ENCODE assay signal across 16 mouse cellular contexts in genomic region chr13:43936504-43936903, GRCm38 (mm10).
DNase-seq lines count a peak whose midpoint lies in the region; ATAC-seq lines count a peak whose summit lies in the region.
"Had no signal": no experiment of that assay in that cellular context is flagged by ENCODE, and none has a peak within 500 bp of the region (broad histone marks: within the 10 kb centered on the region; RNA-seq: fewer than 3 reads in every experiment).

No protein-coding gene starts in this region.

- peaks cover 17% of the 10 kb centered on the region for H3K4me1 ChIP-seq in forebrain, embryonic 16.5 days (replicated peaks; ENCODE audit: control insufficient read depth, insufficient read depth, low read length)
- H3K4me1 ChIP-seq in midbrain, embryonic 13.5 days (replicated peaks) = peaks cover 30% of the 10 kb centered on the region

- WGBS in forebrain, embryonic 16.5 days = 4% methylated on average over 4 of the region's 4 CpGs
- WGBS in midbrain, embryonic 13.5 days = 6% methylated on average over 4 of the region's 4 CpGs

- no peaks in the 10 kb centered on the region for H3K36me3 ChIP-seq in forebrain, embryonic 16.5 days (ENCODE audit: control insufficient read depth, insufficient read depth)
- H3K36me3 ChIP-seq in midbrain, embryonic 13.5 days = no peaks in the 10 kb centered on the region

- H3K9me3 ChIP-seq in forebrain, embryonic 16.5 days (ENCODE audit: control insufficient read depth, low read length) = no peaks in the 10 kb centered on the region
- H3K9me3 ChIP-seq in midbrain, embryonic 13.5 days = no peaks in the 10 kb centered on the region

- no peaks in the 10 kb centered on the region for H3K27me3 ChIP-seq in forebrain, embryonic 16.5 days (replicated peaks; ENCODE audit: control insufficient read depth, insufficient read depth, low read length)
- 0 out of 2 replicates have a peak, but pooled peaks cover 7% of the 10 kb centered on the region for H3K27me3 ChIP-seq in midbrain, embryonic 13.5 days
- H3K27me3 ChIP-seq: Patski had no signal

- ATAC-seq in forebrain, embryonic 16.5 days = peak; percentile 28; the same call in 1 of the 2 replicates
- ATAC-seq in midbrain, embryonic 13.5 days = peak; percentile 72
- ATAC-seq: Patski had no signal

- no peak overlapping the region for H3K9ac ChIP-seq in forebrain, embryonic 16.5 days (replicated peaks; ENCODE audit: low read depth, low read length)
- no peak overlapping the region for H3K9ac ChIP-seq in midbrain, embryonic 13.5 days (replicated peaks)

- peak; percentile 51 for DNase-seq in embryo, embryonic 10.5 days (ENCODE audit: low spot score)
- no peak for DNase-seq in embryo, embryonic 10 days (ENCODE audit: low spot score)
- DNase-seq in WW6 (ENCODE audit: low read depth, low spot score) = peak; percentile 7
- no peak for DNase-seq in layer of hippocampus, postnatal 14 days (ENCODE audit: low spot score in 2 of 2)
- no peak for DNase-seq in left cerebral cortex, postnatal 36 days (ENCODE audit: low spot score in 2 of 2)
- DNase-seq in gastrocnemius, adult 8-10 months (ENCODE audit: low spot score in 2 of 2) = no peak
- DNase-seq: cerebellum, adult 11-12 months; heart, adult 18-20 months; kidney, adult 8-10 months; lung, adult 2 months; right cerebral cortex, postnatal 25 days; thymus, postnatal 36 days had no signal

- no peak overlapping the region for H3K27ac ChIP-seq in forebrain, embryonic 16.5 days (ENCODE audit: low read length)
- H3K27ac ChIP-seq in midbrain, embryonic 13.5 days = 0 out of 2 replicates have a peak overlapping the region, but pooled peaks have one; percentile 39

- no peak overlapping the region for H3K4me3 ChIP-seq in forebrain, embryonic 16.5 days (replicated peaks; ENCODE audit: low read length)
- H3K4me3 ChIP-seq in midbrain, embryonic 13.5 days (replicated peaks) = no peak overlapping the region
- H3K4me3 ChIP-seq: myocyte had no signal

- intact Hi-C loops in left cerebral cortex, postnatal 36 days (cut with DNase I) = no loop called here

- no peak overlapping the region for H3K4me2 ChIP-seq in forebrain, embryonic 16.5 days (ENCODE audit: low read length)
- H3K4me2 ChIP-seq in midbrain, embryonic 13.5 days (replicated peaks) = no peak overlapping the region

Comparison
In these comparisons a context has a peak if more than half of its experiments do, and no peak if none do; other contexts are left out.
1. DNase-seq: peak in embryo, embryonic 10.5 days (single experiment) and WW6 (single experiment); none in embryo, embryonic 10 days (single experiment), layer of hippocampus, postnatal 14 days (0 of 2), left cerebral cortex, postnatal 36 days (0 of 2) and gastrocnemius, adult 8-10 months (0 of 2).